Mouse (Mus musculus) kidney, embryonic 14.5 days (tissue): ENCODE results near the gene Sulf2. TPM values are rescaled to one million over a fixed set of nuclear protein-coding genes. Genes with fewer than 3 reads are reported as not detected.

Experiments
- ATAC-seq: fragments of 200-750 bp; cut with Nextera tagmentation; 2 replicates; pipeline ENCODE4 v1.8.0; 2017; ENCODE audit warnings: moderate number of reproducible peaks, mild to moderate bottlenecking, moderate TSS enrichment, moderate library complexity; ENCODE audit not compliant: low FRiP score, low TSS enrichment
- H3K27ac ChIP-seq: fragments of 300-500 bp; sonication (generic); 2 replicates; pipeline ENCODE4 v1.5.1; 2014; ENCODE audit warnings: low read depth, mild to moderate bottlenecking, low read length, moderate library complexity, mixed read lengths
- H3K27me3 ChIP-seq: fragments of 300-500 bp; sonication (generic); 2 replicates; pipeline ENCODE4 v1.6.1; 2014; ENCODE audit warnings: mild to moderate bottlenecking, low read length; ENCODE audit not compliant: control insufficient read depth, insufficient read depth
- H3K36me3 ChIP-seq: fragments of 300-500 bp; sonication (generic); 2 replicates; pipeline ENCODE4 v1.6.1; 2014; ENCODE audit warnings: low read length, mixed read lengths; ENCODE audit not compliant: control insufficient read depth, insufficient read depth
- H3K4me1 ChIP-seq: fragments of 300-500 bp; sonication (generic); 2 replicates; pipeline ENCODE4 v1.6.1; 2014; ENCODE audit warnings: low read length, mixed read lengths; ENCODE audit not compliant: control insufficient read depth, insufficient read depth
- H3K4me2 ChIP-seq: fragments of 300-500 bp; sonication (generic); replicated peaks from 2 replicates; pipeline ENCODE4 v1.6.1; 2014; ENCODE audit warnings: low read depth, mild to moderate bottlenecking, low read length
- H3K4me3 ChIP-seq: fragments of 300-500 bp; sonication (generic); 2 replicates; pipeline ENCODE4 v1.5.1; 2014; ENCODE audit warnings: mild to moderate bottlenecking, low read length
- H3K9ac ChIP-seq: fragments of 300-500 bp; sonication (generic); 2 replicates; pipeline ENCODE4 v1.6.1; 2014; ENCODE audit warnings: low read depth, mild to moderate bottlenecking, low read length, moderate library complexity
- H3K9me3 ChIP-seq: fragments of 300-500 bp; sonication (generic); 2 replicates; pipeline ENCODE4 v1.6.1; 2016; ENCODE audit warnings: low read length; ENCODE audit not compliant: control insufficient read depth
- WGBS: fragments of 180-500 bp; shearing (Covaris S2); extraction: QIAGEN DNeasy Blood & Tissue Kit; methylation state at CpG from one replicate; pipeline ENCODE4 v1.1.7; 2014; 5-methylcytosine and 5-hydroxymethylcytosine counted together
- polyA plus RNA-seq: library from polyadenylated mRNA; unstranded; fragments of >200 nt; fragmentation: Nextera tagmentation; extraction: Ambion mirVana; gene quantifications from 2 replicates; pipeline ENCODE4 v1.2.1, GENCODE M21; 2014

Gene Sulf2
- polyA plus RNA-seq, 1 experiment from 2014 or later, result 80.4 TPM

- peak overlapping the region; percentile 59; the same call in 1 of the 2 replicates for H3K27ac ChIP-seq
- H3K36me3 ChIP-seq, result no peaks in the 10 kb centered on the region
- H3K4me2 ChIP-seq, result no peak overlapping the region
- H3K4me1 ChIP-seq, result peaks cover 68% of the 10 kb centered on the region
- WGBS, result 22% methylated on average over 13 of the region's 13 CpGs
- ATAC-seq, result no peak
- no peaks in the 10 kb centered on the region for H3K9me3 ChIP-seq
- H3K9ac ChIP-seq, result no peak overlapping the region
- H3K27me3 ChIP-seq, result no peaks in the 10 kb centered on the region
- no peak overlapping the region for H3K4me3 ChIP-seq
Measured at GRCm38 (mm10) chr2:166148672-166149332, 6.7 kb downstream of the Sulf2 start.

GRCm38 (mm10) chr2:166147930-166148651, 7.4 kb downstream of the Sulf2 start:
- Histone ChIP-seq H3K27me3 (no peaks in the 10 kb centered on the region), H3K4me1 (peaks cover 64% of the 10 kb centered on the region), H3K4me3 (no peak overlapping the region), H3K9me3 (no peaks in the 10 kb centered on the region), H3K27ac (peak overlapping the region; percentile 59; the same call in 1 of the 2 replicates), H3K4me2 (no peak overlapping the region), H3K36me3 (no peaks in the 10 kb centered on the region), H3K9ac (no peak overlapping the region)
- no peak for ATAC-seq
- 81% methylated on average over 10 of the region's 10 CpGs for WGBS

- Histone ChIP-seq H3K27me3 (no peaks in the 10 kb centered on the region), H3K27ac (peak overlapping the region; percentile 48; the same call in 1 of the 2 replicates), H3K9me3 (no peaks in the 10 kb centered on the region), H3K4me2 (no peak overlapping the region), H3K4me3 (no peak overlapping the region), H3K36me3 (no peaks in the 10 kb centered on the region), H3K9ac (no peak overlapping the region), H3K4me1 (peaks cover 59% of the 10 kb centered on the region)
- no peak for ATAC-seq
- 42% methylated on average over 7 of the region's 7 CpGs for WGBS
Measured at GRCm38 (mm10) chr2:166146446-166146845, 9.0 kb downstream of the Sulf2 start.

- 52% methylated on average over 8 of the region's 8 CpGs for WGBS
- Histone ChIP-seq H3K27me3 (no peaks in the 10 kb centered on the region), H3K9me3 (no peaks in the 10 kb centered on the region), H3K36me3 (no peaks in the 10 kb centered on the region), H3K9ac (no peak overlapping the region), H3K4me3 (no peak overlapping the region), H3K27ac (peak overlapping the region; percentile 18; the same call in 1 of the 2 replicates), H3K4me2 (no peak overlapping the region), H3K4me1 (peaks cover 59% of the 10 kb centered on the region)
- peak; percentile 32; the same call in 1 of the 2 replicates for ATAC-seq
Measured at GRCm38 (mm10) chr2:166145031-166145430, 10.4 kb downstream of the Sulf2 start.

- Histone ChIP-seq H3K27me3 (no peaks in the 10 kb centered on the region), H3K27ac (no peak overlapping the region), H3K4me3 (no peak overlapping the region), H3K9me3 (no peaks in the 10 kb centered on the region), H3K4me2 (no peak overlapping the region), H3K9ac (no peak overlapping the region), H3K36me3 (peaks cover 7% of the 10 kb centered on the region; the same call in 1 of the 2 replicates), H3K4me1 (peaks cover 53% of the 10 kb centered on the region)
- WGBS, result 78% methylated on average over 5 of the region's 5 CpGs
- no peak for ATAC-seq
Measured at GRCm38 (mm10) chr2:166143871-166144270, 11.6 kb downstream of the Sulf2 start.

GRCm38 (mm10) chr2:166142561-166143112, 12.8 kb downstream of the Sulf2 start:
- peak; percentile 29 for ATAC-seq
- H3K4me1 ChIP-seq, result peaks cover 44% of the 10 kb centered on the region
- no peak overlapping the region for H3K4me3 ChIP-seq
- H3K4me2 ChIP-seq, result no peak overlapping the region; the same call in 1 of the 2 replicates
- peak overlapping the region; percentile 83 for H3K27ac ChIP-seq
- peaks cover 8% of the 10 kb centered on the region; the same call in 1 of the 2 replicates for H3K36me3 ChIP-seq
- no peaks in the 10 kb centered on the region for H3K9me3 ChIP-seq
- WGBS, result 17% methylated on average over 19 of the region's 19 CpGs
- H3K27me3 ChIP-seq, result no peaks in the 10 kb centered on the region
- H3K9ac ChIP-seq, result peak overlapping the region; percentile 44; the same call in 1 of the 2 replicates

- Histone ChIP-seq H3K4me2 (no peak overlapping the region), H3K4me3 (no peak overlapping the region), H3K27me3 (no peaks in the 10 kb centered on the region), H3K27ac (peak overlapping the region; percentile 55; the same call in 1 of the 2 replicates), H3K9ac (no peak overlapping the region), H3K9me3 (no peaks in the 10 kb centered on the region), H3K36me3 (peaks cover 8% of the 10 kb centered on the region; the same call in 1 of the 2 replicates), H3K4me1 (peaks cover 39% of the 10 kb centered on the region)
- no peak for ATAC-seq
- WGBS, result 79% methylated on average over 1 of the region's 1 CpGs
Measured at GRCm38 (mm10) chr2:166141910-166142309, 13.6 kb downstream of the Sulf2 start.

GRCm38 (mm10) chr2:166141039-166141438, 14.4 kb downstream of the Sulf2 start:
- 88% methylated on average over 6 of the region's 6 CpGs for WGBS
- peaks cover 8% of the 10 kb centered on the region; the same call in 1 of the 2 replicates for H3K36me3 ChIP-seq

More at GRCm38 (mm10) chr2:166141039-166141438, 14.4 kb downstream of the Sulf2 start:
- Histone ChIP-seq H3K4me3 (no peak overlapping the region), H3K27me3 (no peaks in the 10 kb centered on the region), H3K4me1 (peaks cover 34% of the 10 kb centered on the region), H3K9me3 (no peaks in the 10 kb centered on the region), H3K4me2 (no peak overlapping the region), H3K27ac (no peak overlapping the region), H3K9ac (no peak overlapping the region)
- ATAC-seq, result no peak
